In the genomic region with DNA sequence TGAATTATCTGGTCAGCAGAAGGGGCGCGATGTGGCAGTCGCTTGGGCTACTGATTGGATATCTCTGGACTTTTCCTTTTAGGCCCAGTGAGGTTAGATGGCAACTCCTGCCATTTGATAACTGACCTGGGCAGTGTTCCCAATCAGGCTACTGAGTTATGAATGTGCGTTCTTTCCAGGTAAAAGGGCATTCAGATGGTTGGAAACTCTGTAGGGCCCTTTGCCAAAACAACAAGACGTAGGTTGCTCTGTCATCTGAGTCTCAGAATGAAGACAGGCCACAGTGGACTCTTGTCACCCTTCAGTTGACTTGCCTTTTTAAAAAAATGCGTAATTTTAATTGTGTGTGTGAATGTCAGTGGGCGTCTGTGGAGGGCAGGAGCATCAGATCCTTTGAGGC, we compare ENCODE assay signal across 14 mouse cellular contexts. TPM values are rescaled to one million over a fixed set of nuclear protein-coding genes. Genes with fewer than 3 reads are reported as not detected.
DNase-seq lines count a peak whose midpoint lies in the region; ATAC-seq lines count a peak whose summit lies in the region.
"Had no signal": no experiment of that assay in that cellular context is flagged by ENCODE, and none has a peak within 500 bp of the region (broad histone marks: within the 10 kb centered on the region; RNA-seq: fewer than 3 reads in every experiment).

No protein-coding gene starts in this region.

- no peak overlapping the region for H3K9ac ChIP-seq in heart, embryonic 12.5 days
- no peak overlapping the region for H3K9ac ChIP-seq in kidney, embryonic 15.5 days
- no peak overlapping the region for H3K9ac ChIP-seq in hindbrain, embryonic 14.5 days
- H3K9ac ChIP-seq: forebrain, postnatal 0 days; stomach, embryonic 15.5 days had no signal

- H3K36me3 ChIP-seq in heart, embryonic 12.5 days, result no peaks in the 10 kb centered on the region
- H3K36me3 ChIP-seq in kidney, embryonic 15.5 days, result no peaks in the 10 kb centered on the region
- H3K36me3 ChIP-seq in hindbrain, embryonic 14.5 days (replicated peaks; ENCODE audit: control insufficient read depth, insufficient read depth), result no peaks in the 10 kb centered on the region
- H3K36me3 ChIP-seq: stomach, embryonic 15.5 days had no signal

- peaks cover 20% of the 10 kb centered on the region for H3K4me1 ChIP-seq in heart, embryonic 12.5 days (replicated peaks)
- H3K4me1 ChIP-seq in kidney, embryonic 15.5 days, result peaks cover 11% of the 10 kb centered on the region; the same call in 1 of the 2 replicates
- H3K4me1 ChIP-seq in hindbrain, embryonic 14.5 days (replicated peaks; ENCODE audit: control insufficient read depth, insufficient read depth, low read length), result no peaks in the 10 kb centered on the region
- H3K4me1 ChIP-seq: midbrain, embryonic 10.5 days; stomach, embryonic 15.5 days had no signal

- ATAC-seq in heart, embryonic 12.5 days (ENCODE audit: insufficient number of reproducible peaks, low FRiP score), result no peak
- no peak for ATAC-seq in kidney, embryonic 15.5 days (replicated peaks; ENCODE audit: low FRiP score)
- ATAC-seq in hindbrain, embryonic 14.5 days (ENCODE audit: low FRiP score), result no peak
- ATAC-seq: forebrain, postnatal 0 days had no signal

- DNase-seq in heart, adult 11 months, result peak; percentile 93
- peak; percentile 92 for DNase-seq in kidney, adult 9 months
- peak; percentile 20 to 53 for DNase-seq in heart, postnatal 14 days
- no peak for DNase-seq in embryo, embryonic 11 days
- DNase-seq in hindbrain, embryonic 14.5 days (ENCODE audit: low spot score), result no peak
- DNase-seq: cerebellum, adult 9-11 months; forebrain, postnatal 0 days; lung, adult 2 months; lung, postnatal 36 days; right cerebral cortex, adult 18-20 months had no signal

- no peak overlapping the region for H3K27ac ChIP-seq in heart, embryonic 12.5 days (ENCODE audit: poor library complexity, severe bottlenecking)
- no peak overlapping the region for H3K27ac ChIP-seq in kidney, embryonic 15.5 days
- H3K27ac ChIP-seq in hindbrain, embryonic 14.5 days, result no peak overlapping the region
- H3K27ac ChIP-seq: midbrain, embryonic 10.5 days; stomach, embryonic 15.5 days had no signal

- H3K27me3 ChIP-seq in heart, embryonic 12.5 days (replicated peaks), result no peaks in the 10 kb centered on the region
- H3K27me3 ChIP-seq in kidney, embryonic 15.5 days, result no peaks in the 10 kb centered on the region
- H3K27me3 ChIP-seq in hindbrain, embryonic 14.5 days (ENCODE audit: control insufficient read depth, insufficient read depth, low read length), result no peaks in the 10 kb centered on the region
- H3K27me3 ChIP-seq: stomach, embryonic 15.5 days had no signal

- H3K4me2 ChIP-seq in heart, embryonic 12.5 days, result no peak overlapping the region
- H3K4me2 ChIP-seq in kidney, embryonic 15.5 days, result no peak overlapping the region
- H3K4me2 ChIP-seq in hindbrain, embryonic 14.5 days (replicated peaks), result no peak overlapping the region
- H3K4me2 ChIP-seq: stomach, embryonic 15.5 days had no signal

- no peaks in the 10 kb centered on the region for H3K9me3 ChIP-seq in heart, embryonic 12.5 days (replicated peaks)
- H3K9me3 ChIP-seq in kidney, embryonic 15.5 days (replicated peaks), result no peaks in the 10 kb centered on the region
- H3K9me3 ChIP-seq in hindbrain, embryonic 14.5 days (ENCODE audit: control insufficient read depth, low read length), result no peaks in the 10 kb centered on the region
- H3K9me3 ChIP-seq: stomach, embryonic 15.5 days had no signal

- no peak overlapping the region for H3K4me3 ChIP-seq in heart, embryonic 12.5 days
- H3K4me3 ChIP-seq in kidney, embryonic 15.5 days (replicated peaks), result no peak overlapping the region
- no peak overlapping the region for H3K4me3 ChIP-seq in hindbrain, embryonic 14.5 days (replicated peaks; ENCODE audit: low read length)
- H3K4me3 ChIP-seq: midbrain, embryonic 10.5 days; stomach, embryonic 15.5 days had no signal

- WGBS in heart, embryonic 12.5 days, result 90% methylated on average over 7 of the region's 7 CpGs
- 92% methylated on average over 7 of the region's 7 CpGs for WGBS in kidney, embryonic 15.5 days
- 98% methylated on average over 7 of the region's 7 CpGs for WGBS in hindbrain, embryonic 14.5 days

- intact Hi-C loops in heart, postnatal 14 days (cut with DNase I), result no loop called here

RNA-seq across cellular contexts. Expression of gene Pank1, which starts 29.8 kb away (rescaled TPM):
- 13.9 and 14.0 TPM in 2 replicates for polyA plus RNA-seq in heart, embryonic 12.5 days (2016; fragmentation: Nextera tagmentation; extraction: Ambion mirVana)
- polyA plus RNA-seq in kidney, embryonic 15.5 days (2015; fragmentation: Nextera tagmentation; extraction: Ambion mirVana), result 7.3 and 8.1 TPM in 2 replicates
- total RNA-seq in heart, postnatal 14 days (2021), result 10 to 100 TPM; 38.0 to 41.1 TPM
- polyA plus RNA-seq in hindbrain, embryonic 14.5 days (2014; fragmentation: Nextera tagmentation; extraction: Ambion mirVana), result 14.4 and 15.7 TPM in 2 replicates

Comparison
In these comparisons a context has a peak if more than half of its experiments do, and no peak if none do; other contexts are left out.
1. DNase-seq: peak in heart, adult 11 months (single experiment), kidney, adult 9 months (single experiment) and heart, postnatal 14 days (2 of 2); none in embryo, embryonic 11 days (single experiment) and hindbrain, embryonic 14.5 days (single experiment).